ENCODE assay signal across 8 mouse cellular contexts in the genomic region with DNA sequence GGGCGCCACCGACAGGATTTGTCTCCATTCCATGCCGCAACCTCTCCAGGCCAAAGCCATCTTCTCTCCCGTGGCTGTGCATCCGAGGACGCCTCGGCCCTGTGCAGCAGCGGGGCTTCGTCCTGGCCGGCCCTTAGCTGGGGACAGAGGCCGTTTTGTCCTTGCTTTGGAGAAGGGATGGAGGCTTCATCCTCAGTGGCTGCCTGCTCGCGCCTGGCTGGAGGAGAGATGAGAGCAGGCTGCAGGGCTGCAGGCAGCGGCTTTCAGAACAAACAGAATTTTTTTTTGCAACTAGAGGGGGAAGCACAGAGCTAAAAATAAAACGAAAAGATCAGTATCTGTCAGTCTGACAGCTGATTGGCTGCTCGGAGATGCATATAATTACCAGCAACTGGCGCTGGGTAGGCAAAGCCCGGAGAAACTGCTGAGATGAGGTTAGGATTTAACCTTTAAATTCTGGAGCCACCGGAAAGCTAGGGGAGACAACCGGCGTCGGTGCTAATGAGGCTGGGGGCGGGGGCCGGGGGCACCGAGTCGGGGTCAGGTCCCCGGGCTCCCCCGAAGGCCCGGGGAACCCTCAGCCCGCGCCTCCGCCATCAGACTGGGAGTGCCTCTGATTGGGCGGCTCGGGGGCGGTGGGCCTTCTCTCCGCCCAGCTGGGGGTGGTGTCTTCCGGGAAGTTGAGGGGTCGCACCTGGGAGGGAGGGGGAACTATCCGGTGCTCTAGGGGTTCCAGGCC. TPM values are rescaled to one million over a fixed set of nuclear protein-coding genes. Genes with fewer than 3 reads are reported as not detected.
DNase-seq lines count a peak whose midpoint lies in the region; ATAC-seq lines count a peak whose summit lies in the region.

A gene (plus strand): TSS at position 400 of the 739 bp plus-strand sequence.

- intact Hi-C loops in left cerebral cortex, postnatal 10 days (cut with DNase I): loop anchor here (5.0 kb wide), 2 partner anchors 112 to 123 kb away; a partner anchor contains a TSS

- peak; percentile 65 for ATAC-seq in common myeloid progenitor, adult 5-6 weeks (replicated peaks; ENCODE audit: low read depth, poor library complexity, severe bottlenecking)
- ATAC-seq in intestine, embryonic 14.5 days (replicated peaks; ENCODE audit: low FRiP score, low TSS enrichment, low read depth): peak; percentile 72

- peak within 1 kb of the TSS; percentile 59 for H3K4me2 ChIP-seq in intestine, embryonic 14.5 days (ENCODE audit: low read length)

- H3K4me1 ChIP-seq in intestine, embryonic 14.5 days (replicated peaks; ENCODE audit: control insufficient read depth, insufficient read depth, low read length): peaks cover 27% of the 10 kb centered on the region
- peaks cover 83% of the 10 kb centered on the region for H3K4me1 ChIP-seq in megakaryocyte, embryonic 14.5 days

- no peaks in the 10 kb centered on the region for H3K36me3 ChIP-seq in intestine, embryonic 14.5 days (ENCODE audit: control insufficient read depth, insufficient read depth, low read length)
- H3K36me3 ChIP-seq in megakaryocyte, embryonic 14.5 days (replicated peaks; ENCODE audit: low read length): no peaks in the 10 kb centered on the region

- DNase-seq in adrenal gland, adult (ENCODE audit: inconsistent age in 2 of 2, low spot score in 1 of 2): peak; percentile 79 to 90
- DNase-seq in gastrocnemius, postnatal 25 days: peak; percentile 80
- peak; percentile 90 for DNase-seq in intestine, embryonic 14.5 days (ENCODE audit: low spot score)
- peak; percentile 81 to 88 for DNase-seq in left cerebral cortex, postnatal 10 days (ENCODE audit: extremely low spot score in 1 of 2, low spot score in 2 of 2)
- peak; percentile 87 to 90 for DNase-seq in right cerebral cortex, postnatal 10 days (ENCODE audit: low spot score in 2 of 2)
- peak; percentile 74 to 80 for DNase-seq in urinary bladder, postnatal 4 days (ENCODE audit: low spot score in 2 of 2)

- H3K9ac ChIP-seq in intestine, embryonic 14.5 days (ENCODE audit: low read length): peak within 1 kb of the TSS; percentile 61

- H3K27ac ChIP-seq in intestine, embryonic 14.5 days (ENCODE audit: low read depth): peak within 1 kb of the TSS; percentile 96

- H3K9me3 ChIP-seq in intestine, embryonic 14.5 days (ENCODE audit: control insufficient read depth, low read length): no peaks in the 10 kb centered on the region
- H3K9me3 ChIP-seq in megakaryocyte, embryonic 14.5 days: no peaks in the 10 kb centered on the region

- no peaks in the 10 kb centered on the region for H3K27me3 ChIP-seq in intestine, embryonic 14.5 days (replicated peaks; ENCODE audit: control insufficient read depth, insufficient read depth, low read length)
- peaks cover 28% of the 10 kb centered on the region for H3K27me3 ChIP-seq in megakaryocyte, embryonic 14.5 days (replicated peaks)

- peak within 1 kb of the TSS; percentile 47 for H3K4me3 ChIP-seq in intestine, embryonic 14.5 days (ENCODE audit: low read depth, low read length)
- H3K4me3 ChIP-seq in megakaryocyte, embryonic 14.5 days (replicated peaks): peak within 1 kb of the TSS; percentile 91

- WGBS in intestine, embryonic 14.5 days: 1% methylated on average over 38 of the region's 39 CpGs

RNA-seq across cellular contexts. Expression of the gene that starts here (rescaled TPM):
- not detected in 2 replicates for total RNA-seq in common myeloid progenitor, adult 5-6 weeks (2017)
- total RNA-seq in gastrocnemius, postnatal 25 days (2021): 1 to 10 TPM; 2.3 TPM
- 0.99 and 1.1 TPM in 2 replicates for polyA plus RNA-seq in intestine, embryonic 14.5 days (2014; fragmentation: Nextera tagmentation; extraction: Ambion mirVana)
- total RNA-seq in left cerebral cortex, postnatal 10 days (2021): 1 to 10 TPM; 3.1 to 4.8 TPM
- not detected in 2 replicates for polyA plus RNA-seq in megakaryocyte, embryonic 14.5 days (2012; ENCODE audit: insufficient read depth, low replicate concordance)

Comparison
In these comparisons a context has a peak if more than half of its experiments do, and no peak if none do; other contexts are left out.
1. Peak in every context shown above with its lines: DNase-seq, ATAC-seq, H3K4me3 ChIP-seq and H3K27ac ChIP-seq.
2. Peak in ATAC-seq in common myeloid progenitor, adult 5-6 weeks; RNA of the gene not detected or under 1 TPM.